Mouse (Mus musculus) forelimb bud, embryonic 11.5 days (tissue): ENCODE measurements at regions not wholly inside any gene's neighbourhood (a gene's known extent, or its start where the extent isn't known, plus 50 kb on each side); places are given as distances from the start of the nearest gene placed in this dataset.
"Not testable (repeated sequence)": the region's sequence is repeated elsewhere in the genome, so short reads cannot be mapped to it uniquely, and the experiment has no call there.

ENCODE experiments used
- DNase-seq: peaks from one replicate; pipeline ENCODE4 v3.0.0-alpha.2; 2012; ENCODE audit warnings: low read depth, low spot score

DNA sequence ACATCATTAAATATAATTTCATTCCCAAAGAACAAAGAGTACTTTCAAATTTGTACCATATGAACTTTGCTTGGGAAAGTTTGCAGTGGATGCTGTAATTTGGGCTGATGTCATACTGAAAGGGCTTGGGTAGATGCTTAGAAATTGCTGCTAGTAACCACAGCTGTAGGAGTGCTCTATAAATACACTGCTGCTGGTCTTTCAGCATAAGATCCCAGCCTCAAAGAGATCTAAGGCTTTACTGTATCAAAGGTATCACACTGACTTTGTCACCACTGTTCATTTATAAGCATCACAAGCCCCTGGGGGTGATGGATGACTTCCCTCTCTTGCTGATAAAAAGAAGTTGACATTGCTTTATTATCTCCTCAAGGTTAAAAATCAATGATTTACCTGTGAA is 497.2 kb downstream of the Pla2g4a start:
- DNase-seq: no peak

DNA sequence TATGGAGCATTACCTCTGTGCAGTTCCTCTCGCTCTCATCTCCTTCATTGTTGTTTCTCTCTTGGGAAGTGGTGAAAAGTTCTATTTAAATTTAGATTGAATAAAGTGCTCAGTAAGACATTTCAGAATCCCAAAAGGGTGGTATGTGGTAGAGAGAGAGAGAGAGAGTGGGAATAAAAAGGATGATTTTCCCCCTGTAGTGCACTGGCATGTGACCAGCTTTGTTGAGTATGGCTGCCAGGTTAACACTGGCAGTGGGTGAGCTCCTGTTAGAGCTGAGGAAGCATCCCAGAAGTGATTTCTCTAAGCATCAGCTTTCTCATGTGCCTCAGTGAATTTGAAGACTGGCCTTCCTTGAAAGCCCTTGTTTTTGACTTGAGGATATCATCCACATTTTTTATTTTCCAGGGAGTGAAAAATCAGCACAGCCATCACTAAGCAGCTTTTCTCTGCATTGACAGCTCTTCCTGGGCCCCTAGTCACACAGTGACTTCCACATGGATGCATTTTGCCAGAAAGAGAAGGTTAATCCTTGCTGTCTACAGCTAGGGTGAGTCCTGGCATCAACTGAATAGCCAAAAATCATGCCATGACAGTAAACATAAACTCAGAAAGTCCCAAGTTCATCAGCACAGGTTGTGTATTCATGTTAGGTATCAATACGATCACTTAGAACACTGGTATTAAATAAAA is 511.1 kb downstream of the Pla2g4a start:
- DNase-seq: no peak

DNA sequence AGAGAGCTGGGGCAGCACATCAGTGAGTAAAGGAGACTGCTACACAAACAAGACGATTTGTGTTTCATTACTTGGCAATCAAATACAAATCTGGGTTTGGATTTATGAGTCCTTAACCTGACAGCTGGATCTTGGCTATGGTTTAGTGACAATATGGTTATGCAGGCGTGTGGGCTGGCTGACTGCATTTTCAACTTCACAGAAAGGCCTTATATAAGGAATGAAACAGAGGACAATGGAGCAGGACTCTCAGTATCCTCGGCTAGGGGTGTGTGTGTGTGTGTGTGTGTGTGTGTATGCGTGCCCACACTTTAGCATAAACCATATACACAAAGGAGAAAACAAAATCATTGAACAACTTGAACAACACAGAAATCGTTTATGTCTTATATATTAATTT is 512.6 kb downstream of the Pla2g4a start:
- DNase-seq: no peak

DNA sequence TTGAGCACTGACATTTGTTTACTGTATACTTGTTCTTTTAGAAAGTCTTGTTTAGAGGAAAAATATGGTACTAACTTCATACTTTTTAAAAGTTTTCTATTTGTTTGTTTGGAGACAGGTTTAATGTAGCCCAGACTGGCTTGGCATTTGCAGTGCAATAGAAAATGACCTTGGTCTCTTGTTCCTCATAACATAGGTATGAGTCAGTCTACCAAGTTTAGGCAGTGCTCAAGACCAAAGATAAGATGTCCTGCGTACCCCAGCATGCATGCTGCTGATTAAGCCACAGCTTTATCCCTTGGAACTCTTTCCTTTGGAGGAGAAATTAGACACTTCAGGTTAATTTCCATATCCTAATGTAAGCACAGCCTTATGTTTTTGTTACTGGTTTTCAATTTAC is 550.1 kb downstream of the Pla2g4a start:
- DNase-seq: no peak

DNA sequence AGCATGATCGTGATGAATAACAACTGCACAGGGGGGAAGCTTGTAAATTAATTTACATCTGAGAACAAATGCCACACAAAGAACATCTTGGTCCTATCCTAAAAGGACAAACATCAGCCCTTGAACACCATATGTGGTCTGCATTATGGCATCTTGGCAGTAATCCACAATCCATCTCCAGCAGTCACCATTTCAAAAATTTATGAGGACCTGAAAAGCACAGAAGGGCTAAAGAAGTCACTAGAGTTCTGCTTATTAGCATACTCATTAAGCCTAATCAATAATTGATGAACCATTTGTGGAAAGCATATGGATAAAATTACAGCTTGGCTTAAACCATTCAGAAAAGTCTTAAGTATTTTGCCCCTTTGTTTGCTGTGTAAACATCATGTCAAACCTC is 555.7 kb downstream of the Pla2g4a start:
- DNase-seq: no peak

DNA sequence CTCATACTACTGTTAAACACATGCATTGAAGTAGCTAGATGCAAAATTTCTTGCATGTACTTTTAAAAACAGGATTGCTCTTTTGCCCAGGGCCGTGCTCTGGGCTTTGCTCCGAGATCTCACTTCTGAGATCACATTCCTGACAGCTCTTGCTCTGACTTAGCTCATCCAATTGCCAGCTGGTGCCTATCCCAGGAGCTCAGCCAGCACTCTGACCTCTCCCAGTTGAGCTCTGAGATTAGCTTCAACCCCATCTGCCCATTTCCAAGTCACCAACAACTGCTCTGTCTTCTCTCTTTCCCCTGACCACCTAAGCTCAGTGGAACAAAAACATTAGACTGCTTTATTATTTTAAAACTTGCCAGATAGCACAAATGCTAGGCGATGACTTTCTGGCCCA is 572.4 kb downstream of the Pla2g4a start:
- DNase-seq: no peak

DNA sequence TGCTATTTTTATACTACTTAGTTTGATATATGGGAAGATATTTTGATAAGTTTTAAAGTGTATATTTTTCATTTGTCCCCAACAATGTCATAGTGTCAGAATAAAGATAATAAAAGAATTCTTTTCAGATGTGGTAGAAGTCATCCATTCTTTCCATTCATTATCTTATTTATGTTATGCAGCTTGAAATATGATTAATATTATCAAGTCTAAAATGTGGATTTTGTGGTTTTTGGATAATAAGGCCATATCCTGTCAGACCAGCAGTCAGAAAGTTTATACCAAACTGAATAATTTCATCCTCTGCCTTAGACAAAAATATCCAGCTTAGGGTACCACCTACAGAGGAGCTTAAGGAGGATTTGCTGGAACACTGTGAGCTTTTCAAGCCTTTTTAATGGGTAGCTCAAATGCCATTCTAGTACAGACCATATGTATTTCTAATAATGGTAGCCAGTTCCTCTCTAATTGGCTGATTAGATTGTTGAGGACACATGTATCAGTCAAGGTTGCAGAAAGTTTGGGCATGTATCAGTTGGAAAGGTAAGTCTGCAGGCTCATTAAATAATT is 609.7 kb downstream of the Pla2g4a start:
- no peak for DNase-seq

DNA sequence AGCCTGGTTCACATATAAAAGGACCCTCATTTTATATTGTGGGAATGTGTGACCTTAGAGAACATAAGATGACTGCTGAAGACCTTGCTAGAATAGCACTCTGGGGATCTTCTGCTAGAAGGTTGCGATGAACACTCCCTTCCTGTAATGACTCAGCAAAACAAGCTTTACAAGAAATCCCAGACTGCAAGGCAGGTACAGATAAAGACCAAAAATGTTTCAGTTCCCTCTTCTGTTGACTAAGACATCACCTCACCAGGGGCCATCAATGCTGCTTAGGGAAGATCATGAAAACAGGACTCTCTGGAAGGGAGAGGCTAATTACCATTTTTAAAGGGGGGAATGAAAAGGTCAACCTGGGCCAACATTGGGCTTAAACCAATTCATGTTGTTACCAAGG is 613.7 kb downstream of the Pla2g4a start:
- no peak for DNase-seq

DNA sequence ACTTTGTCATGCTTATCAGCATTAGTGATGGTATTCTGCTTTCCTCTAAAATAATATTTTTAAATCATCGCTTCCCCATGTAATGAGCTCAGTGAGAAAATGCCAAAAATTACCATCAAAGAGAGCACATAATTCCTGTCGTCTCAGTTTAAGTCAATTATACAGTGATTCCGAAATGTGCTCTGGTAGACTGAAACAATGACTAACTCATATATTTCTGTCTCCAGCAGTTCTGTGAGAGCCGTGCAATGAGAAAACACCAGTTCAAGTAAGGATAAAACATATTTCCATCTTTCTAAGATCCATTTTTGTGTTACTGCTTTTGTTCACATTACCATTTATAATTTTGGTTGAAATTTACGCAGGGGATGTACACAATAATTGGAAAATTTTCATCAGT is 622.9 kb downstream of the Pla2g4a start:
- DNase-seq: no peak

DNA sequence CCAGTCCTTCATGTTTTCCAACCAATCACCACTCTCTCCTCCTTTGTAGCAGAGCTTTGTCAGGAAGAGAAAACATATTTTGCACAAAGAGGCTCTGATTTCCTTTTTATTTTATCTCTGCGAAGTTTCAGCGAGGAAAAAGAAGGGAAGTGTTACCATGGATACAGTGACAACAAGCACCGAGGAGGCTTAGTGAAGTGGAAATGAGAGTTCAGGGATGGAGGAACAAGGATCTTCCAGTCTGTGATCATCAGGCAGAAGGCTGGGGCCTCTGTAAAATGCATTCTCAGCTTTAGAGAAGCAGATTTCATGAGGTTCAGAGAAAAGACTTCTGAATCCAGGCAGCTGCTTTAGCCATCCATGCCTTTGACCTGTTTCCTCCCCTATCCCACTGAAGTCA is 628.9 kb downstream of the Pla2g4a start:
- no peak for DNase-seq

DNA sequence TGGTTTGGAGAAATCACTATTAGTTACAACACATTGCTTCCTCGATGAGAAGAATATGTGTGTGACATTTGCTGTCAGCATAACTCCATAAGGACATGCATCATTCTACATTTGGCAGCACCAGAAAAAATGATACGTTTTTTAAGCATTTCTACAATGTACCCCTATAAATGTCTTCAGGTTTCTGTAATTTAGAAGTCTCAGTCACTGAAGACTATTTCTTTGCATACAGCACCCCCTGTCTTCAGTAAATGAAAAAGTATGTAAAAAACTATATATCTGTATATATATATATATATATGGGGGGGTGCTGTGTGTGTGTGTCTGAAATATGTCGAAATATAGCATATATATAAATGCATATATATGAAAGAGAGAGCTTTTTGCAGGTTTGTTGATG is 633.9 kb downstream of the Pla2g4a start:
- DNase-seq: no peak

DNA sequence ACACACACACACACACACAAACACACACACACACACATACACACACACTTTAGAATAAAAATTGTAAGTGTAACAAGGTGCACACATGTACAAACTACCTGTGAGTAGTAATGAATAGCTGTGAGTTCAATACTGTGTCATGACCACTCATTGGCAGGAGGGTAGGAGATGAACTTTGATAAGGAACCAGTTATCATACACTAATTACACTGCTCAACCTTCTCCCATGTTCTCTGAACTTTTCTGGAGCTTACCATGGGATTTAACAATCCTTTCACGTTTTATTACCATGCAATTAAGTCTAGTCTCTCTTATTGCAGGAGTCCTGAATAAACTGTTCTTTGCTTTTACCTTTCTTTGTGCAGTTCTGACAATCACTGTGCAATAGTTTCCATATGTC is 638.0 kb downstream of the Pla2g4a start:
- DNase-seq: no peak

DNA sequence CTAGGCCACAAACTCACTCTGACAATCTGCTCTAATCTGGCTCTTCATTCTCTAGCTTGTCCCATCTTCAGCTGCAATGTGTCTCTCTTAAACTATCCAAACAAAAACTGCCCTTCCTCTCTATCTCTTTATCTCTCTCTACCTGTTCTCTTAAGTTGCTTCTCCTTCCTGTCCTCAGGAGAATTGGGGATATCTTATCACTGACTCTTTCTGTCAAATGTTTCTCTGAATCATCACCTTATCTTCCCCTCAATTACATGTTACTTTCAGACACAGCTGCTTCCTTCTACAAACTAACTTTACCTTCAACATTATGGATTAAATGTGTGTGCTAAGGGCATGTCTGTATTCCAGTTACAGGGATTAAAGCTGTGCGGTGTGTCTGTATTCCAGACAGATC is 671.4 kb downstream of the Pla2g4a start:
- DNase-seq: no peak

DNA sequence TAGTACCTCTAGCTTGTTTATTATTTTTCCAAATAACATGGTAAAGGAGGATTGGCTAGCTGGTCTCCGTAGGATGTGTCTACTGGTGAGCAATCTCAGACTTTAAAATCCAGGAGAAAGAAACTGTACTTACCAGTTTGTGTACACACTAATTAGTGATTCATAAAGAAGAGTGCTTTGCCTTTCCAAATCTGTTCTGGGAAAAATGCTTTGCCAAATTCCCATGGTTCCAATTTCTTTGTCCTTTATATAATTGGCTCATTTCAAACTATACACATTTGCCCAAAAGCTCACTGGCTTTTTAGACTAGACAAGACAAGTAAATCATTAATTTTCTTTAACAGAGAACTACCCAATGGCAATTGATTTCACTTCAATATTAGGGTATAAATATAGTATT is 686.2 kb downstream of the Pla2g4a start:
- no peak for DNase-seq

DNA sequence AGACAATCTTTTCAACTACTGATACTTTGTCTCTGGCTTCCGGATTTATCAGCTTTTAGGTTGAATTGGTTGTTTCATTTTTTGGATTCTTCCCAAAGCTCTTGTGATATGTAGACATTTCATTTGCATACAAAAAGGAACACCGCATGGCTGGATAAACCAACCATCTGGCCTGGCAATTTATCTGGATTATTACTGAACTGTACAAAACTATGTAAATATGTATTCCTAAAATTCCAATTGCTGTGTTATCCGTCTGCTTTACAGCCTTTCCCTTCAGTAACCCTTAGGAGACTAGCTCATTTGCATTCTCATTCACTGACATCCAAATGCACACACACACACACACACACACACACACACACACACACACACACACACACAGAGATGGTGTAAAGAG is 704.2 kb downstream of the Pla2g4a start:
- DNase-seq: no peak

DNA sequence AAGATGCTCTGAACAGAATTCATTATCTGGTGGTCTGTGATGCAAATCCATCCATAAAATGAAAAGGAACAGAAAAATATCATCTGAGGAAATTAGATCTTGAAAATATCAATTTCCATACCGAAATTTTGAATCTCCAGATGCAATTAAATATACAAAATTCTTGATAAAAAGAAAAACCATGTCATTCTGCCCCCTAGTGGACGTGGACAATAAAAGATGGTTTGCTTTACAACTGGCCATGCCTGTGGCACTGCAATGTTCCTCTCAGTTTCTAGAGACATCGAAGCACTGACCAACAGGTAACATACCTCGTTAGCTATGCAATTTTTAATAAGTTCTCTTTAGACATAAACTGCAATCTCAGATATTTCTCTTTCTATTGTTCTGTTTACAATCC is 706.9 kb downstream of the Pla2g4a start:
- peak; percentile 25 for DNase-seq

DNA sequence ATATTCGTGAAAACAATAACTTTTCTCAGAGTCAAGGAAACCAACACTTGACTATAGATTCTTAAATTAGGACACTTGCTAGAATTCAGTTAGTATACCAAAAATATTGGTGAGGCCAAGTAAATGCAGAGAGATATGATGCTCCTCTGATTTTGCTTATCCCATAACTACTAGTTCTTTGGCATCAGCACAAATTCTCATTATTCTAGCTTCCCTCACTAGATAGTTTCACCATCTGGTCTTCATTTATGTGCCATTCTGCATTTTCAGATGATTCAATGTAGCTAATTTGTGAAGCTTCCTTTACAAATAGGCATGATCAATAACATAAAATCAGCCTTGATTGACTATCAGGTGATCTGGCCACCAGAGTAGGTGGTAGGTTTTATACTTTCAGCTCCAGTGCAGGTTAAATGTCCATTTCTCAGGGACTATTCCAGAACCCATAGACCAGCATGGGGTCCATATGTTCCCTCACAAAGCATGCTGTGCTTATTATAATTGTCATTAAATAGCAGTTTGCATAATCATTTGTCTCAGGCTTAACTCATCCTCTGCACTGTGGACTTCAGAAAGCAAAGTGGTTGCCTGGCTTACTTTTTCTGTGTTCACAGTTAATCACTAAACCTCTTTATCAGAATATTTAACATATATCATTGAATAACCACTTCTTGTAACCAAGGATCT is 722.6 kb downstream of the Pla2g4a start:
- DNase-seq: no peak

DNA sequence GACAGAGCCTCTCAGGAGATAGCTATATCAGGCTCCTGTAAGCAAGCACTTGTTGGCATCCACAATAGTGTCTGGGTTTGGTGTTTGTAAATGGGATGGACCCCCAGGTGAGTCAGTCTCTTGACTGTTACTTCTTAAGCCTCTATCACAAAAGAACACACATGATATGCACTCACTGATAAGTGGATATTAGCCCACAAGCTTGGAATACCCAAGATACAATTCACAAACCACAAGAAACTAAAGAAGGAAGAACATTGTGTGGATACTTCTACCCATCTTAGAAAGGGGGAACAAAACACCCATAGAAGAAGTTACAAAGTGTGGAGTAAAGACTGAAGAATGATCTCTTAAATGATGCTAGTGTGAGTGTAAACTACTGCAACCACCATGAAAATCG is 733.9 kb downstream of the Pla2g4a start:
- DNase-seq: not testable (repeated sequence)

DNA sequence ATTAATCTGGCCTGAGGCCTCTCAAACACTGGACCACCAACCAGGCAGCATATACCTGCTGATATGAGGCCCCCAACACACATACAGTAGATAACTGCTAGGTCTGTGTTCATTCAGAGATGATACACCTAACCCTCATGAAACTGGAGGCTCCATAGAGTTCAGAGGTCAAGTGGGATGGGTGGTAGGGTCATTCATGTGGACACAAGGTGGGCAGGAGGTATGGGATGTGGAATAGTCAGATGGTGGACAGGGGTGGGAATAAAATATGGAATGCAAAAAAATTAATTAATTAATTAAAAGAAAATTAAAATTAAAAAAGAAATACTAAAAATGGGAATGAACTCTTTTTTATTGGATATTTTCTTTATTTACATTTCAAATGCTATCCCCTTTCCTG is 734.7 kb downstream of the Pla2g4a start:
- no peak for DNase-seq

DNA sequence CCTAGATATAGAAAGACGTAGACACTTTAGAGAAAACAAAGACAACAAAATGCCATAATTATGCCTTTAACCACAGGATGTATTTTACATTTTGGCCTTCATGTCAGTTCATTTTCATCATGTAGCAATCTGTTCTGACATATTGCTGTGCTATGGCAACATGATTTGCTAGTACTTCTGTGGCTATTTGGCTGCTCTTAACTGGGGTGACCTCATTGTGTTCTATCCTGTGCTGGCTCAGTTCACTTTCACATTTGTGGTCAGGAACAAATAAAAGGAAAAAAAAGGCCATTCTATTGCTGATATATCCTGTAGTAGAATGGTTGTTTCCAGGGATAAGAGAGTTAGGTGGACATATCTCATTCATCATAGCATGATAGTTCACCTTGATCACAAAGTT is 758.5 kb downstream of the Pla2g4a start:
- no peak for DNase-seq

DNA sequence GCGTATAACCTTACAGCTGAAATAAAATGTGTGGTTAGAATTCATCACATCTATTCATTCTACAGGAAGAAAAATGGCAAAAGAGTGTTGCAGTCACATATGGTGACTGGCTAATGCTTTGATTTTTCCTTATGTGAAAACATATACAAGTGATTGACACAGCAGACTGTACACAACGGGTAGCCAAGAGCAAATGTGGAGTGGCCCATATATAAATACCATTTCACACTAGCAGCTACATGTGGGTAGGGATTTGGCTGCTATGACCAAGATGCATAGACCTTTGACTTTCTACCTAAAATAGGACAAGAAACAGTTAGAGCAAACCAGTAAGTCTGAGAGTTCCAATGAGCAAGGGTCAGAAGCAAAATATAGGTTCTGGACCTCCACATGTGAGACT is 761.8 kb downstream of the Pla2g4a start:
- no peak for DNase-seq

DNA sequence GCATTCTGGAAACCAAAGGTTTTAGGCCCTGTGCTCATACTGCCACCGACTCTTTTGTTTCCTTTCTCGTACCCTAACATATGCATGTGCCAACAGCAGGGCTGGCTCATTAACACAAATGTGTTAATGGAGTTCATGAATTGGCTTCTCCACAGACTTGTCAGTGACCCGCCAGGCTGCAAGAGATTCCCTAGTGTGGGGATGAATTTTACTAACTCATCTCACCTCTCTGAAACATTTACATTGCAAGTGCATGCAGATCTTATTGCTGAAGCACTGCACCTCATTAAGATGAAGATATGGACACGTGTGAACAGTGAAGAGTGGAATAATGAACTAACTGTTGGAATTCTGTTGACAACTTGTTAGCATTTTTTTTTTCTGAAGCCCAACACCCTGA is 762.2 kb downstream of the Pla2g4a start:
- no peak for DNase-seq
